ENCODE assay signal across 23 mouse cellular contexts in genomic region chr19:47651160-47651480, GRCm38 (mm10).
"Had no signal": no experiment of that assay in that cellular context is flagged by ENCODE, and none has a peak within 500 bp of the region (broad histone marks: within the 10 kb centered on the region; RNA-seq: fewer than 3 reads in every experiment).

No protein-coding gene starts in this region.

- H3K4me2 ChIP-seq: kidney, embryonic 15.5 days; limb, embryonic 12.5 days; limb, embryonic 15.5 days; liver, embryonic 12.5 days; liver, embryonic 15.5 days; midbrain, embryonic 12.5 days; midbrain, embryonic 15.5 days; neural tube, embryonic 12.5 days; neural tube, embryonic 15.5 days had no signal

- DNase-seq: kidney, adult 2 months; kidney, postnatal 10 days; kidney, postnatal 36 days; layer of hippocampus, postnatal 36 days; lung, adult 2 months; right cerebral cortex, adult 18-20 months; right cerebral cortex, postnatal 14 days; right cerebral cortex, postnatal 4 days; spleen, adult 18-20 months; thymus, adult 2 months; thymus, postnatal 14 days; thymus, postnatal 4 days had no signal

- H3K27me3 ChIP-seq: kidney, embryonic 15.5 days; limb, embryonic 12.5 days; limb, embryonic 15.5 days; liver, embryonic 12.5 days; liver, embryonic 15.5 days; midbrain, embryonic 12.5 days; midbrain, embryonic 15.5 days; neural tube, embryonic 12.5 days; neural tube, embryonic 15.5 days had no signal

- H3K27ac ChIP-seq: kidney, embryonic 15.5 days; left cerebral cortex, adult 2 months; limb, embryonic 12.5 days; limb, embryonic 15.5 days; liver, embryonic 12.5 days; liver, embryonic 15.5 days; midbrain, embryonic 12.5 days; midbrain, embryonic 15.5 days; neural tube, embryonic 12.5 days; neural tube, embryonic 15.5 days had no signal

- H3K4me1 ChIP-seq: liver, embryonic 12.5 days; midbrain, embryonic 15.5 days; neural tube, embryonic 12.5 days; neural tube, embryonic 15.5 days had no signal

- H3K4me3 ChIP-seq: kidney, embryonic 15.5 days; left cerebral cortex, adult 2 months; limb, embryonic 12.5 days; limb, embryonic 15.5 days; liver, embryonic 12.5 days; liver, embryonic 15.5 days; midbrain, embryonic 12.5 days; midbrain, embryonic 15.5 days; neural tube, embryonic 12.5 days; neural tube, embryonic 15.5 days had no signal

- H3K9ac ChIP-seq: kidney, embryonic 15.5 days; limb, embryonic 12.5 days; limb, embryonic 15.5 days; liver, embryonic 12.5 days; liver, embryonic 15.5 days; midbrain, embryonic 12.5 days; midbrain, embryonic 15.5 days; neural tube, embryonic 12.5 days; neural tube, embryonic 15.5 days had no signal

- H3K9me3 ChIP-seq: kidney, embryonic 15.5 days; limb, embryonic 12.5 days; limb, embryonic 15.5 days; liver, embryonic 12.5 days; liver, embryonic 15.5 days; midbrain, embryonic 12.5 days; midbrain, embryonic 15.5 days; neural tube, embryonic 12.5 days; neural tube, embryonic 15.5 days had no signal

- ATAC-seq: intestine, postnatal 0 days; liver, embryonic 12.5 days; midbrain, embryonic 15.5 days had no signal

- H3K36me3 ChIP-seq: midbrain, embryonic 15.5 days had no signal
